Mouse (Mus musculus) testis, adult 2 months (tissue): ENCODE data around the gene Ap4s1.

Source experiments
- CTCF ChIP-seq: fragments of 200-500 bp; IDR thresholded peaks from 2 replicates; pipeline ENCODE4 v1.5.1; 2012; ENCODE audit warnings: low read depth, mild to moderate bottlenecking, inconsistent platforms, low read length, moderate library complexity; ENCODE audit not compliant: control insufficient read depth, insufficient read depth, insufficient replicate concordance
- POLR2A ChIP-seq: fragments of 200-500 bp; IDR thresholded peaks from 2 replicates; pipeline ENCODE4 v1.6.1; 2012; ENCODE audit warnings: low read depth, mild to moderate bottlenecking, inconsistent platforms, low read length, moderate library complexity; ENCODE audit not compliant: control insufficient read depth

- TF ChIP-seq POLR2A, result no peak
- no peak for TF ChIP-seq CTCF
Observed at GRCm38 (mm10) chr12:51703859-51704258, 13.0 kb downstream of the Ap4s1 start.
